Mouse (Mus musculus): ENCODE measurements around the gene Aldh1a1. TPM values are rescaled to one million over a fixed set of nuclear protein-coding genes. Genes with fewer than 3 reads are reported as not detected.
"Not testable (repeated sequence)": the region's sequence is repeated elsewhere in the genome, so short reads cannot be mapped to it uniquely, and the experiment has no call there.

The Aldh1a1 gene
- polyA plus RNA-seq, 1 experiment: not detected

DNA sequence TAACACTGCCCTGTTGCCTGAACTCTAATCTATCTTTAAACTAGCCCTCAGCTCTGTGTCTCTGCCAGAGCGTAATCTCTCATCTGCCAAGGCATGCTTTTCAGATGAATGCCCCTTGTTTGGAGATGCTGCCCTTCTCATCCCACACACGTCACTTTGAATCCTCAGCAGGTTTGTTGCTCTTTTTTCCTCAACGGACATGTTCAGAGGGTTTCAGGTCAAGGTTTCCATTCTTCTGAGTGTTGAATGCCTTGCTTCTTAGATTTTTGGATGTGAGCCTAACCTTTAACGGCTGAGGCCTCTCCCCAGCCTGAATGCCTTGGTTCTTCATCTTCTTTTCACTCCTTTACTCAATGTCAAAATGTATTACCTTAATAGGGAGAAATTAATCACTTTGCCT lies 16.1 kb downstream of the Aldh1a1 start:
- Histone ChIP-seq H3K4me3 (no peak overlapping the region), H3K36me3 (ENCODE audit: control insufficient read depth, insufficient read depth) (no peaks in the 10 kb centered on the region), H3ac (ENCODE audit: control insufficient read depth, insufficient read length) (no peak overlapping the region), H3K79me2 (ENCODE audit: control insufficient read depth, insufficient read depth) (no peaks in the 10 kb centered on the region), H3K27me3 (ENCODE audit: control insufficient read depth, insufficient read depth, insufficient read length) (no peaks in the 10 kb centered on the region), H3K4me2 (ENCODE audit: low read depth) (no peak overlapping the region)
- TF ChIP-seq USF1 (IDR thresholded peaks at IDR 0.05; ENCODE audit: low read depth) (no peak), CEBPB (IDR thresholded peaks at IDR 0.05; ENCODE audit: insufficient read depth, poor library complexity, severe bottlenecking) (no peak), TCF3 (IDR thresholded peaks at IDR 0.05; ENCODE audit: insufficient read length, low read depth) (no peak), MYOG (IDR thresholded peaks at IDR 0.05; ENCODE audit: control insufficient read depth in 1 of 3, insufficient read depth in 1 of 3, insufficient read length in 2 of 3, low read depth in 2 of 3) (no peak), POLR2A (IDR thresholded peaks at IDR 0.05; ENCODE audit: insufficient read length, low read depth) (no peak), SRF (IDR thresholded peaks at IDR 0.05; ENCODE audit: control insufficient read depth, insufficient read length, low read depth) (no peak), E2F4 (IDR thresholded peaks at IDR 0.05; ENCODE audit: insufficient read depth) (no peak), MAX (IDR thresholded peaks at IDR 0.05; ENCODE audit: low read depth) (no peak), MYOD1 (IDR thresholded peaks at IDR 0.05; ENCODE audit: control insufficient read depth in 1 of 3, insufficient read length in 2 of 3, low read depth in 2 of 3) (no peak), POLR2AphosphoS2 (IDR thresholded peaks at IDR 0.05; ENCODE audit: insufficient read length, low read depth) (no peak), TCF12 (IDR thresholded peaks at IDR 0.05; ENCODE audit: insufficient read depth, poor library complexity, severe bottlenecking) (no peak), REST (IDR thresholded peaks at IDR 0.05; ENCODE audit: insufficient read depth, insufficient read length) (no peak)

DNA sequence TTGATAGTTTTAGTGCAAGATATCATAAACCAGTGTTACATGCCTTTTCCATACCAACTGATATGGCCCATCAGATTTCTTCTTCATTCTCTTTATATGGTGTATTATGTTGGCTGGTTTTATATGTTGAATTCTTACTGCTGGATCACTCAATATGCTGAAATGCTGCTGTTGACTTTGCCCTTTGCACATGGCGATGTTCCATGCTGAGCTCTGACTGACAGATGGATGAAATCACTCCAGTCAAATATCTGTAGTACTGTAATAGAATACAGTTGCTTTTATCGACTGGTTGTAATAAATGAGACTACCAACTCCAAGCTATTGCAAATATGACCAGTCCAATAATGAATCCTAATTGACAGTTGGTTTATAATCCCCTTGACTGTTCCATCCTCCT lies 19.5 kb downstream of the Aldh1a1 start:
- Histone ChIP-seq H3K27me3 (ENCODE audit: control insufficient read depth, insufficient read depth, insufficient read length) (no peaks in the 10 kb centered on the region), H3K36me3 (ENCODE audit: control insufficient read depth, insufficient read depth) (no peaks in the 10 kb centered on the region), H3K4me2 (ENCODE audit: low read depth) (no peak overlapping the region), H3K4me3 (no peak overlapping the region), H3ac (ENCODE audit: control insufficient read depth, insufficient read length) (no peak overlapping the region), H3K79me2 (ENCODE audit: control insufficient read depth, insufficient read depth) (no peaks in the 10 kb centered on the region)
- TF ChIP-seq POLR2A (IDR thresholded peaks at IDR 0.05; ENCODE audit: insufficient read length, low read depth) (no peak), TCF3 (IDR thresholded peaks at IDR 0.05; ENCODE audit: insufficient read length, low read depth) (no peak), USF1 (IDR thresholded peaks at IDR 0.05; ENCODE audit: low read depth) (no peak), REST (IDR thresholded peaks at IDR 0.05; ENCODE audit: insufficient read depth, insufficient read length) (no peak), E2F4 (IDR thresholded peaks at IDR 0.05; ENCODE audit: insufficient read depth) (no peak)

DNA sequence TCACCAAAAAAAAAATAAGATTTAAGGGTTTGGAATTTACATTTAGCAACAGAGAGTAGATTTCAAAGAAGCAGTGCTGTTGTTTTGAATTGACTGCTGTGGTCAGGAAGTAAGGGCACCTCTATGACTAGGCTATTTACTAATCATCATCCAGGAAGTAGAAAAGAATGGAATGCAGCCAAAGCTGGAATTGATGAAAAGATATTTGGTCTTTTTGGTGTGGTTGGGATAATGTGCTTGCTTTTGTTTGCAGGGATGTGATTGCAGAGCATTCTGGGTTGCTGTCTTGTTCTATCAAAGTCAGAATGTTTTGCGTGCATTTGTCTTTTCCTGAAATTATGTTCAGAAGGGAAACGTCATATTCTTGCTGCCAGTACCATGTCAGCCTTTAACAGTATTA lies 20.7 kb downstream of the Aldh1a1 start:
- H3K4me3 ChIP-seq: no peak overlapping the region
- no peak for TF ChIP-seq USF1 (IDR thresholded peaks at IDR 0.05; ENCODE audit: low read depth)
- no peak for TF ChIP-seq TCF12 (IDR thresholded peaks at IDR 0.05; ENCODE audit: insufficient read depth, poor library complexity, severe bottlenecking)
- no peak for TF ChIP-seq CEBPB (IDR thresholded peaks at IDR 0.05; ENCODE audit: insufficient read depth, poor library complexity, severe bottlenecking)
- TF ChIP-seq MYOD1 (IDR thresholded peaks at IDR 0.05; ENCODE audit: control insufficient read depth in 1 of 3, insufficient read length in 2 of 3, low read depth in 2 of 3): no peak
- TF ChIP-seq MAX (IDR thresholded peaks at IDR 0.05; ENCODE audit: low read depth): no peak
- TF ChIP-seq E2F4 (IDR thresholded peaks at IDR 0.05; ENCODE audit: insufficient read depth): no peak
- TF ChIP-seq REST (IDR thresholded peaks at IDR 0.05; ENCODE audit: insufficient read depth, insufficient read length): no peak
- TF ChIP-seq POLR2AphosphoS2 (IDR thresholded peaks at IDR 0.05; ENCODE audit: insufficient read length, low read depth): no peak
- no peak for TF ChIP-seq MYOG (IDR thresholded peaks at IDR 0.05; ENCODE audit: control insufficient read depth in 1 of 3, insufficient read depth in 1 of 3, insufficient read length in 2 of 3, low read depth in 2 of 3)
- no peak for TF ChIP-seq POLR2A (IDR thresholded peaks at IDR 0.05; ENCODE audit: insufficient read length, low read depth)
- TF ChIP-seq TCF3 (IDR thresholded peaks at IDR 0.05; ENCODE audit: insufficient read length, low read depth): no peak
- TF ChIP-seq SRF (IDR thresholded peaks at IDR 0.05; ENCODE audit: control insufficient read depth, insufficient read length, low read depth): no peak
- H3ac ChIP-seq (ENCODE audit: control insufficient read depth, insufficient read length): no peak overlapping the region
- no peak overlapping the region for H3K4me2 ChIP-seq (ENCODE audit: low read depth)
- no peaks in the 10 kb centered on the region for H3K79me2 ChIP-seq (ENCODE audit: control insufficient read depth, insufficient read depth)
- no peaks in the 10 kb centered on the region for H3K27me3 ChIP-seq (ENCODE audit: control insufficient read depth, insufficient read depth, insufficient read length)
- no peaks in the 10 kb centered on the region for H3K36me3 ChIP-seq (ENCODE audit: control insufficient read depth, insufficient read depth)

DNA sequence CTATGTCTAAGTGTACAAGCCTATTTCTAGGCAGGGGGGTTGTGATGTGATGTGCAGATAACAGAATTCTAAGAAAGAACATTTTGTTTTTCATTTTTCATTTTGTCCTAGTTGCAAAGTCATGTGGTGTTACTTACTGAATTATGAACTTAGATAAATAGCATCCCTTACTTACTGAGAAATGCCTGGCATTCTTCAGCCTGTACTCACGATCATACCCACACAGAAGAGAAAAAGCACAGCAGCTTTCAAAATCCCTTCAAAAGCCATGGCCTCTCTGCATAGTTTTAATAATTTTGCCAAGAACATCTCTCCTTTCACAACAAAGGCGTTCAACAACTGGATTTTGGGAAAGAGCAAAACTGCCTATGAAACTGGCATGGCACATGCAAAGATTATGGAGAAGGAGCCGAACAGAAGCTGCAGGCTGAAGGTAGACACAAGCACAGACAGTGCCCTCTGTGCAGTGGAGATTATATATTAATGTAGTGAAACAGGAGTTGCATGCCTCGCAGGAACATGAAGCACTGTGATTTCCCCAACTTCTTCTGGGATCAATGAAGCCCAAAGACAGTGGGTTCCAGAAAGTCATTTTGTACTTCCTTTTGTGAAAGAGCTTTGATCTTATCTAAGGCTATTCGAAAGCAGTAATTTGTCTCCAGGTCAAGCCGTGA lies 21.3 kb downstream of the Aldh1a1 start:
- H3K79me2 ChIP-seq (ENCODE audit: control insufficient read depth, insufficient read depth): no peaks in the 10 kb centered on the region
- no peaks in the 10 kb centered on the region for H3K27me3 ChIP-seq (ENCODE audit: control insufficient read depth, insufficient read depth, insufficient read length)
- no peak overlapping the region for H3ac ChIP-seq (ENCODE audit: control insufficient read depth, insufficient read length)
- H3K4me3 ChIP-seq: no peak overlapping the region
- no peak for TF ChIP-seq USF1 (IDR thresholded peaks at IDR 0.05; ENCODE audit: low read depth)
- no peak overlapping the region for H3K4me2 ChIP-seq (ENCODE audit: low read depth)
- H3K36me3 ChIP-seq (ENCODE audit: control insufficient read depth, insufficient read depth): no peaks in the 10 kb centered on the region

DNA sequence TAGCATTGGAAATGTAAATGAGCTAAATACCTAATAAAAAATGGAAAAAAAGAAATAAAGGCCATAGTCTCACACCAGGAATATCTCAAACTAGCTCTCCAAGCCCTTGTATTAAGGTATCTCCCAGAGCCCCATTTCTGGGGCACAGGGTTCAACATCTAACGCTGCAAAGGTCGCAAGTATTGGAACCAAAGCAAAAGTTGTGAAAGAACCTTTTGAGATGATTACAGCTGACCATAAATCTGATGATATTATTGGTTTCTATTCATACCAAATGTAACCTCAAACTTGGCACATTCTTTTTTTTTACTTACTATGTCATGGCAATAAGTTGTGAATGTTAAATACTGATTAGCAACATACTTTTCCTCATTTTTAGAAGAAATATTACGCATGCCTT lies 24.0 kb downstream of the Aldh1a1 start:
- H3K4me2 ChIP-seq (ENCODE audit: low read depth): no peak overlapping the region
- no peak overlapping the region for H3ac ChIP-seq (ENCODE audit: control insufficient read depth, insufficient read length)
- TF ChIP-seq CEBPB (IDR thresholded peaks at IDR 0.05; ENCODE audit: insufficient read depth, poor library complexity, severe bottlenecking) (no peak), MYOG (IDR thresholded peaks at IDR 0.05; ENCODE audit: control insufficient read depth in 1 of 3, insufficient read depth in 1 of 3, insufficient read length in 2 of 3, low read depth in 2 of 3) (no peak), SRF (IDR thresholded peaks at IDR 0.05; ENCODE audit: control insufficient read depth, insufficient read length, low read depth) (no peak), TCF3 (IDR thresholded peaks at IDR 0.05; ENCODE audit: insufficient read length, low read depth) (no peak), POLR2AphosphoS2 (IDR thresholded peaks at IDR 0.05; ENCODE audit: insufficient read length, low read depth) (no peak), POLR2A (IDR thresholded peaks at IDR 0.05; ENCODE audit: insufficient read length, low read depth) (no peak), USF1 (IDR thresholded peaks at IDR 0.05; ENCODE audit: low read depth) (no peak), E2F4 (IDR thresholded peaks at IDR 0.05; ENCODE audit: insufficient read depth) (no peak), TCF12 (IDR thresholded peaks at IDR 0.05; ENCODE audit: insufficient read depth, poor library complexity, severe bottlenecking) (no peak), MAX (IDR thresholded peaks at IDR 0.05; ENCODE audit: low read depth) (no peak), REST (IDR thresholded peaks at IDR 0.05; ENCODE audit: insufficient read depth, insufficient read length) (no peak), MYOD1 (IDR thresholded peaks at IDR 0.05; ENCODE audit: control insufficient read depth in 1 of 3, insufficient read length in 2 of 3, low read depth in 2 of 3) (no peak)
- H3K27me3 ChIP-seq (ENCODE audit: control insufficient read depth, insufficient read depth, insufficient read length): no peaks in the 10 kb centered on the region
- no peaks in the 10 kb centered on the region for H3K79me2 ChIP-seq (ENCODE audit: control insufficient read depth, insufficient read depth)
- no peaks in the 10 kb centered on the region for H3K36me3 ChIP-seq (ENCODE audit: control insufficient read depth, insufficient read depth)
- H3K4me3 ChIP-seq: no peak overlapping the region

- not testable (repeated sequence) for H3K27me3 ChIP-seq (ENCODE audit: control insufficient read depth, insufficient read depth, insufficient read length); H3K79me2 ChIP-seq (ENCODE audit: control insufficient read depth, insufficient read depth); H3K4me3 ChIP-seq; H3ac ChIP-seq (ENCODE audit: control insufficient read depth, insufficient read length); H3K36me3 ChIP-seq (ENCODE audit: control insufficient read depth, insufficient read depth); H3K4me2 ChIP-seq (ENCODE audit: low read depth)
Measured at GRCm38 (mm10) chr19:20529156-20529555, 36.6 kb downstream of the Aldh1a1 start.

Measured in myocyte (in vitro differentiated cells).